Mouse (Mus musculus) testis, adult 2 months (tissue): ENCODE results near the gene Megf11.

Source experiments
- CTCF ChIP-seq: fragments of 200-500 bp; IDR thresholded peaks from 2 replicates; pipeline ENCODE4 v1.5.1; 2012; ENCODE audit warnings: low read depth, mild to moderate bottlenecking, inconsistent platforms, low read length, moderate library complexity; ENCODE audit not compliant: control insufficient read depth, insufficient read depth, insufficient replicate concordance
- POLR2A ChIP-seq: fragments of 200-500 bp; IDR thresholded peaks from 2 replicates; pipeline ENCODE4 v1.6.1; 2012; ENCODE audit warnings: low read depth, mild to moderate bottlenecking, inconsistent platforms, low read length, moderate library complexity; ENCODE audit not compliant: control insufficient read depth

GRCm38 (mm10) chr9:64436121-64436520 lies 50.7 kb downstream of the Megf11 start:
- no peak for TF ChIP-seq CTCF
- no peak for TF ChIP-seq POLR2A
